Mouse (Mus musculus) liver, adult 2 months (tissue): ENCODE measurements around the gene Oip5. TPM values are rescaled to one million over a fixed set of nuclear protein-coding genes. Genes with fewer than 3 reads are reported as not detected.
"Not testable (repeated sequence)": the region's sequence is repeated elsewhere in the genome, so short reads cannot be mapped to it uniquely, and the experiment has no call there.

Experiments used
- DNase-seq: peaks from one replicate; pipeline ENCODE4 v3.0.0-alpha.2; 2011; ENCODE audit warnings: low read depth, low spot score; ENCODE audit errors: extremely low read depth
- H3K27ac ChIP-seq: fragments of 200-500 bp; replicated peaks from 2 replicates; pipeline ENCODE4 v1.5.1; 2012; ENCODE audit warnings: low read depth, mild to moderate bottlenecking, control low read depth, inconsistent platforms, low read length; ENCODE audit not compliant: insufficient read depth
- H3K27me3 ChIP-seq: fragments of 200-500 bp; 2 replicates; pipeline ENCODE4 v1.6.1; 2012; ENCODE audit warnings: mild to moderate bottlenecking, moderate library complexity, low read length, inconsistent platforms; ENCODE audit not compliant: control insufficient read depth, insufficient read depth
- H3K36me3 ChIP-seq: fragments of 200-500 bp; 2 replicates; pipeline ENCODE4 v1.6.1; 2012; ENCODE audit warnings: low read length, inconsistent platforms; ENCODE audit not compliant: control insufficient read depth, insufficient read depth
- H3K4me1 ChIP-seq: fragments of 200-500 bp; 2 replicates; pipeline ENCODE4 v1.6.1; 2011; ENCODE audit warnings: low read length; ENCODE audit not compliant: control insufficient read depth, insufficient read depth
- H3K4me3 ChIP-seq: fragments of 200-500 bp; 2 replicates; pipeline ENCODE4 v1.5.1; 2011; ENCODE audit warnings: low read depth, mild to moderate bottlenecking, control low read depth, low read length, moderate library complexity; ENCODE audit not compliant: insufficient read depth
- H3K79me2 ChIP-seq: fragments of 200-500 bp; 2 replicates; pipeline ENCODE4 v1.6.1; 2012; ENCODE audit warnings: inconsistent platforms, mild to moderate bottlenecking, low read length, moderate library complexity; ENCODE audit not compliant: control insufficient read depth, insufficient read depth
- H3K9ac ChIP-seq: fragments of 200-500 bp; 2 replicates; pipeline ENCODE4 v1.6.1; 2012; ENCODE audit warnings: low read depth, mild to moderate bottlenecking, control low read depth, inconsistent platforms, low read length
- CTCF ChIP-seq: fragments of 200-500 bp; IDR thresholded peaks from 2 replicates; pipeline ENCODE4 v1.5.1; 2011; ENCODE audit warnings: low read depth, low read length, control low read depth
- POLR2A ChIP-seq: fragments of 200-500 bp; IDR thresholded peaks from 2 replicates; pipeline ENCODE4 v1.6.1; 2011; ENCODE audit warnings: low read length, control low read depth; ENCODE audit not compliant: insufficient read depth; ENCODE audit errors: extremely low read depth
- WGBS: fragments of 180-500 bp; shearing (Covaris S2); methylation state at CpG from one replicate; pipeline ENCODE4 v1.1.7; 2018; 5-methylcytosine and 5-hydroxymethylcytosine counted together
- polyA plus RNA-seq: library from polyadenylated mRNA; depleted of rRNA; stranded (reverse); fragments of >200 nt; gene quantifications from 2 replicates; pipeline ENCODE4 v1.2.3, GENCODE M21; 2012
- total RNA-seq: library from RNA; depleted of rRNA; stranded (reverse); fragments of >200 nt; gene quantifications from 2 replicates; pipeline ENCODE4 v1.2.3, GENCODE M21; 2014

Oip5 gene
- total and polyA plus RNA-seq, 2 experiments = 0.69 to 0.92 TPM

GRCm38 (mm10) chr2:119603909-119604308, 14.4 kb downstream of the Oip5 start:
- no peak for DNase-seq
- H3K79me2 ChIP-seq = no peaks in the 10 kb centered on the region
- TF ChIP-seq POLR2A (no peak), CTCF (no peak)
- H3K27ac ChIP-seq = no peak overlapping the region
- peaks cover 53% of the 10 kb centered on the region for H3K36me3 ChIP-seq
- no peaks in the 10 kb centered on the region for H3K27me3 ChIP-seq
- 81% methylated on average over 2 of the region's 2 CpGs for WGBS
- no peak overlapping the region for H3K4me3 ChIP-seq
- H3K4me1 ChIP-seq = peaks cover 11% of the 10 kb centered on the region
- H3K9ac ChIP-seq = no peak overlapping the region

GRCm38 (mm10) chr2:119602488-119602887, 15.8 kb downstream of the Oip5 start:
- peak; percentile 48 for DNase-seq
- Histone ChIP-seq H3K79me2 (no peaks in the 10 kb centered on the region), H3K9ac (no peak overlapping the region), H3K4me1 (peaks cover 11% of the 10 kb centered on the region), H3K36me3 (peaks cover 57% of the 10 kb centered on the region), H3K27me3 (no peaks in the 10 kb centered on the region), H3K27ac (no peak overlapping the region), H3K4me3 (no peak overlapping the region)
- WGBS = 0% methylated on average over 1 of the region's 1 CpGs
- no peak for TF ChIP-seq POLR2A
- no peak for TF ChIP-seq CTCF

- not testable (repeated sequence) for DNase-seq, H3K9ac ChIP-seq, H3K27me3 ChIP-seq, H3K4me3 ChIP-seq, H3K79me2 ChIP-seq, H3K27ac ChIP-seq
- Histone ChIP-seq H3K36me3 (peaks cover 58% of the 10 kb centered on the region), H3K4me1 (peaks cover 11% of the 10 kb centered on the region)
- WGBS = 78% methylated on average over 3 of the region's 3 CpGs
These were observed 16.7 kb downstream of the Oip5 start for GRCm38 (mm10) chr2:119601575-119601974.

- DNase-seq = no peak
- no peak overlapping the region for H3K4me3 ChIP-seq
- H3K36me3 ChIP-seq = peaks cover 57% of the 10 kb centered on the region
- 95% methylated on average over 4 of the region's 4 CpGs for WGBS
- no peaks in the 10 kb centered on the region for H3K27me3 ChIP-seq
- H3K79me2 ChIP-seq = peaks cover 4% of the 10 kb centered on the region; the same call in 1 of the 2 replicates
- peaks cover 11% of the 10 kb centered on the region for H3K4me1 ChIP-seq
- no peak overlapping the region for H3K9ac ChIP-seq
- no peak overlapping the region for H3K27ac ChIP-seq
- no peak for TF ChIP-seq POLR2A
- no peak for TF ChIP-seq CTCF
These were observed 17.2 kb downstream of the Oip5 start for GRCm38 (mm10) chr2:119601027-119601426.

- Histone ChIP-seq H3K36me3 (peaks cover 36% of the 10 kb centered on the region), H3K4me3 (no peak overlapping the region), H3K27me3 (no peaks in the 10 kb centered on the region), H3K79me2 (peaks cover 11% of the 10 kb centered on the region; the same call in 1 of the 2 replicates), H3K9ac (no peak overlapping the region), H3K4me1 (peaks cover 17% of the 10 kb centered on the region), H3K27ac (no peak overlapping the region)
- TF ChIP-seq POLR2A (no peak), CTCF (no peak)
- DNase-seq = no peak
- 81% methylated on average over 8 of the region's 8 CpGs for WGBS
These were observed 21.4 kb downstream of the Oip5 start for GRCm38 (mm10) chr2:119596781-119597330.

GRCm38 (mm10) chr2:119595308-119595707, 23.0 kb downstream of the Oip5 start:
- DNase-seq = no peak
- Histone ChIP-seq H3K27me3 (no peaks in the 10 kb centered on the region), H3K79me2 (peaks cover 11% of the 10 kb centered on the region; the same call in 1 of the 2 replicates), H3K9ac (peak overlapping the region; percentile 37; the same call in 1 of the 2 replicates), H3K4me1 (peaks cover 10% of the 10 kb centered on the region), H3K4me3 (peak overlapping the region; percentile 60), H3K27ac (no peak overlapping the region), H3K36me3 (peaks cover 37% of the 10 kb centered on the region)
- TF ChIP-seq CTCF (no peak), POLR2A (no peak)
- 20% methylated on average over 4 of the region's 4 CpGs for WGBS
